Mouse (Mus musculus) hindbrain, embryonic 14.5 days (tissue): Measurements from ENCODE around the gene Anks1b. TPM values are rescaled to one million over a fixed set of nuclear protein-coding genes. Genes with fewer than 3 reads are reported as not detected.

Source experiments
- ATAC-seq: fragments of 200-750 bp; cut with Nextera tagmentation; 2 replicates; pipeline ENCODE4 v1.8.0; 2017; ENCODE audit warnings: moderate number of reproducible peaks, mild to moderate bottlenecking, moderate TSS enrichment, moderate library complexity; ENCODE audit not compliant: low FRiP score
- DNase-seq: peaks from one replicate; pipeline ENCODE4 v3.0.0-alpha.2; 2015; ENCODE audit warnings: low spot score
- H3K27ac ChIP-seq: fragments of 300-500 bp; sonication (generic); 2 replicates; pipeline ENCODE4 v1.5.1; 2014; ENCODE audit warnings: mild to moderate bottlenecking, moderate library complexity
- H3K27me3 ChIP-seq: fragments of 300-500 bp; sonication (generic); 2 replicates; pipeline ENCODE4 v1.6.1; 2014; ENCODE audit warnings: mild to moderate bottlenecking, low read length, mixed read lengths; ENCODE audit not compliant: control insufficient read depth, insufficient read depth
- H3K36me3 ChIP-seq: fragments of 300-500 bp; sonication (generic); replicated peaks from 2 replicates; pipeline ENCODE4 v1.6.1; 2014; ENCODE audit not compliant: control insufficient read depth, insufficient read depth
- H3K4me1 ChIP-seq: fragments of 300-500 bp; sonication (generic); replicated peaks from 2 replicates; pipeline ENCODE4 v1.6.1; 2014; ENCODE audit warnings: antibody characterized with exemption, low read length, mixed read lengths; ENCODE audit not compliant: control insufficient read depth, insufficient read depth
- H3K4me2 ChIP-seq: fragments of 300-500 bp; sonication (generic); replicated peaks from 2 replicates; pipeline ENCODE4 v1.6.1; 2014; ENCODE audit warnings: mild to moderate bottlenecking, moderate library complexity
- H3K4me3 ChIP-seq: fragments of 300-500 bp; sonication (generic); replicated peaks from 2 replicates; pipeline ENCODE4 v1.5.1; 2014; ENCODE audit warnings: mild to moderate bottlenecking, low read length
- H3K9ac ChIP-seq: fragments of 300-500 bp; sonication (generic); 2 replicates; pipeline ENCODE4 v1.6.1; 2014
- H3K9me3 ChIP-seq: fragments of 300-500 bp; sonication (generic); 2 replicates; pipeline ENCODE4 v1.6.1; 2016; ENCODE audit warnings: low read length; ENCODE audit not compliant: control insufficient read depth
- WGBS: fragments of 180-500 bp; shearing (Covaris S2); extraction: QIAGEN DNeasy Blood & Tissue Kit; methylation state at CpG from one replicate; pipeline ENCODE4 v1.1.7; 2014; 5-methylcytosine and 5-hydroxymethylcytosine counted together
- polyA plus RNA-seq: library from polyadenylated mRNA; unstranded; fragments of >200 nt; fragmentation: Nextera tagmentation; extraction: Ambion mirVana; gene quantifications from 2 replicates; pipeline ENCODE4 v1.2.1, GENCODE M21; 2014

The Anks1b gene
- polyA plus RNA-seq, 1 experiment from 2014 or later: 69.4 TPM

GRCm38 (mm10) chr10:90829394-90830267 lies 956.3 kb downstream of the Anks1b start:
- Histone ChIP-seq H3K36me3 (no peaks in the 10 kb centered on the region), H3K9ac (peak overlapping the region; percentile 89), H3K9me3 (no peaks in the 10 kb centered on the region), H3K27me3 (no peaks in the 10 kb centered on the region), H3K4me2 (peak overlapping the region; percentile 59), H3K4me3 (peak overlapping the region; percentile 69), H3K27ac (peak overlapping the region; percentile 98), H3K4me1 (peaks cover 21% of the 10 kb centered on the region)
- ATAC-seq (peak; percentile 87), DNase-seq (peak; percentile 69)
- 0% methylated on average over 39 of the region's 76 CpGs for WGBS

- no peaks in the 10 kb centered on the region for H3K9me3 ChIP-seq
- ATAC-seq (no peak), DNase-seq (no peak)
- H3K4me1 ChIP-seq: peaks cover 21% of the 10 kb centered on the region
- H3K27me3 ChIP-seq: no peaks in the 10 kb centered on the region
- peak overlapping the region; percentile 69 for H3K4me3 ChIP-seq
- peak overlapping the region; percentile 89 for H3K9ac ChIP-seq
- H3K36me3 ChIP-seq: no peaks in the 10 kb centered on the region
- WGBS: 0% methylated on average over 11 of the region's 11 CpGs
- H3K4me2 ChIP-seq: peak overlapping the region; percentile 59
- peak overlapping the region; percentile 98 for H3K27ac ChIP-seq
These were observed 956.9 kb downstream of the Anks1b start for GRCm38 (mm10) chr10:90830268-90830585.

GRCm38 (mm10) chr10:90830591-90831287 lies 957.4 kb downstream of the Anks1b start:
- H3K9me3 ChIP-seq: no peaks in the 10 kb centered on the region
- peak overlapping the region; percentile 89 for H3K9ac ChIP-seq
- DNase-seq (no peak), ATAC-seq (no peak)
- H3K4me2 ChIP-seq: peak overlapping the region; percentile 59
- H3K4me1 ChIP-seq: peaks cover 21% of the 10 kb centered on the region
- H3K36me3 ChIP-seq: no peaks in the 10 kb centered on the region
- 2% methylated on average over 21 of the region's 21 CpGs for WGBS
- H3K27me3 ChIP-seq: no peaks in the 10 kb centered on the region
- peak overlapping the region; percentile 69 for H3K4me3 ChIP-seq
- H3K27ac ChIP-seq: peak overlapping the region; percentile 98

- peaks cover 21% of the 10 kb centered on the region for H3K4me1 ChIP-seq
These were observed 957.9 kb downstream of the Anks1b start for GRCm38 (mm10) chr10:90831288-90831626.

GRCm38 (mm10) chr10:90834306-90834705 lies 961.0 kb downstream of the Anks1b start:
- Histone ChIP-seq H3K4me1 (peaks cover 11% of the 10 kb centered on the region), H3K36me3 (no peaks in the 10 kb centered on the region), H3K4me3 (no peak overlapping the region), H3K9ac (no peak overlapping the region), H3K27ac (no peak overlapping the region), H3K9me3 (no peaks in the 10 kb centered on the region), H3K27me3 (no peaks in the 10 kb centered on the region), H3K4me2 (no peak overlapping the region)
- no peak for ATAC-seq
- DNase-seq: no peak
- 41% methylated on average over 5 of the region's 5 CpGs for WGBS

More at GRCm38 (mm10) chr10:90831288-90831626, 957.9 kb downstream of the Anks1b start:
- H3K4me3 ChIP-seq: peak overlapping the region; percentile 69
- H3K9ac ChIP-seq: peak overlapping the region; percentile 89
- WGBS: 0% methylated on average over 2 of the region's 2 CpGs
- ATAC-seq (no peak), DNase-seq (no peak)
- H3K36me3 ChIP-seq: no peaks in the 10 kb centered on the region
- no peaks in the 10 kb centered on the region for H3K27me3 ChIP-seq
- H3K4me2 ChIP-seq: peak overlapping the region; percentile 59
- H3K27ac ChIP-seq: no peak overlapping the region
- H3K9me3 ChIP-seq: no peaks in the 10 kb centered on the region

- no peak for ATAC-seq
- H3K4me3 ChIP-seq: no peak overlapping the region
- H3K27ac ChIP-seq: no peak overlapping the region
- no peaks in the 10 kb centered on the region for H3K27me3 ChIP-seq
- H3K9ac ChIP-seq: no peak overlapping the region
- H3K4me1 ChIP-seq: peaks cover 11% of the 10 kb centered on the region
- H3K4me2 ChIP-seq: no peak overlapping the region
- no peak for DNase-seq
- no peaks in the 10 kb centered on the region for H3K9me3 ChIP-seq
- H3K36me3 ChIP-seq: no peaks in the 10 kb centered on the region
These were observed 961.9 kb downstream of the Anks1b start for GRCm38 (mm10) chr10:90835195-90835594.

GRCm38 (mm10) chr10:90839611-90840335 lies 966.5 kb downstream of the Anks1b start:
- H3K36me3 ChIP-seq: no peaks in the 10 kb centered on the region
- no peak overlapping the region for H3K4me2 ChIP-seq
- DNase-seq: no peak
- H3K9me3 ChIP-seq: 0 out of 2 replicates have a peak, but pooled peaks cover 9% of the 10 kb centered on the region
- H3K9ac ChIP-seq: no peak overlapping the region
- no peaks in the 10 kb centered on the region for H3K27me3 ChIP-seq
- no peaks in the 10 kb centered on the region for H3K4me1 ChIP-seq
- no peak overlapping the region for H3K27ac ChIP-seq
- WGBS: 88% methylated on average over 9 of the region's 9 CpGs
- ATAC-seq: no peak
- H3K4me3 ChIP-seq: no peak overlapping the region

- no peaks in the 10 kb centered on the region for H3K36me3 ChIP-seq
- 86% methylated on average over 2 of the region's 2 CpGs for WGBS
- no peaks in the 10 kb centered on the region for H3K4me1 ChIP-seq
- no peak overlapping the region for H3K4me2 ChIP-seq
- no peak overlapping the region for H3K9ac ChIP-seq
- H3K4me3 ChIP-seq: no peak overlapping the region
- DNase-seq (no peak), ATAC-seq (no peak)
- no peaks in the 10 kb centered on the region for H3K27me3 ChIP-seq
- H3K9me3 ChIP-seq: 0 out of 2 replicates have a peak, but pooled peaks cover 9% of the 10 kb centered on the region
- H3K27ac ChIP-seq: 0 out of 2 replicates have a peak overlapping the region, but pooled peaks have one; percentile 38
These were observed 969.1 kb downstream of the Anks1b start for GRCm38 (mm10) chr10:90842398-90842797.

- Histone ChIP-seq H3K27ac (no peak overlapping the region), H3K4me1 (0 out of 2 replicates have a peak, but pooled peaks cover 4% of the 10 kb centered on the region), H3K9ac (no peak overlapping the region), H3K9me3 (no peaks in the 10 kb centered on the region), H3K4me2 (no peak overlapping the region), H3K4me3 (no peak overlapping the region), H3K36me3 (no peaks in the 10 kb centered on the region), H3K27me3 (no peaks in the 10 kb centered on the region)
- DNase-seq (no peak), ATAC-seq (no peak)
- WGBS: 90% methylated on average over 6 of the region's 6 CpGs
These were observed 977.8 kb downstream of the Anks1b start for GRCm38 (mm10) chr10:90851077-90851476.
